Mouse (Mus musculus): ENCODE data around the gene Rac2. TPM values are rescaled to one million over a fixed set of nuclear protein-coding genes. Genes with fewer than 3 reads are reported as not detected.
A peak's percentile ranks its signal among the peaks of the same experiment; 100 is the strongest.

Rac2 gene
- polyA plus RNA-seq, 1 experiment from 2014 or later: 6.4 TPM

- peak; percentile 81 for DNase-seq (ENCODE audit: low spot score)
- Histone ChIP-seq H3K27ac (replicated peaks) (peak overlapping the region; percentile 92), H3K9ac (ENCODE audit: low read length) (peak overlapping the region; percentile 35; the same call in 1 of the 2 replicates), H3K4me3 (ENCODE audit: low read depth, low read length) (no peak overlapping the region), H3K9me3 (ENCODE audit: control insufficient read depth, low read length) (no peaks in the 10 kb centered on the region), H3K4me1 (replicated peaks; ENCODE audit: control insufficient read depth, insufficient read depth) (peaks cover 19% of the 10 kb centered on the region), H3K36me3 (ENCODE audit: control insufficient read depth, insufficient read depth, low read length) (no peaks in the 10 kb centered on the region), H3K4me2 (replicated peaks; ENCODE audit: low read depth) (0 out of 2 replicates have a peak overlapping the region, but pooled peaks have one; percentile 20), H3K27me3 (ENCODE audit: control insufficient read depth, insufficient read depth, low read length) (no peaks in the 10 kb centered on the region)
- WGBS: 45% methylated on average over 10 of the region's 10 CpGs
- peak; percentile 63 for ATAC-seq (ENCODE audit: low FRiP score, low TSS enrichment)
- TF ChIP-seq EP300 (optimal IDR thresholded peaks at IDR 0.05) (no peak), CTCF (IDR thresholded peaks at IDR 0.05; ENCODE audit: low read depth) (no peak)
These were observed 39.8 kb downstream of the Rac2 start for GRCm38 (mm10) chr15:78532566-78533345.

- WGBS: under 1% methylated on average over 25 of the region's 25 CpGs
- H3K27ac ChIP-seq (replicated peaks): peak overlapping the region; percentile 92
- H3K4me2 ChIP-seq (replicated peaks; ENCODE audit: low read depth): peak overlapping the region; percentile 40
- ATAC-seq (ENCODE audit: low FRiP score, low TSS enrichment) (peak; percentile 84), DNase-seq (ENCODE audit: low spot score) (peak; percentile 97)
- no peaks in the 10 kb centered on the region for H3K27me3 ChIP-seq (ENCODE audit: control insufficient read depth, insufficient read depth, low read length)
- TF ChIP-seq CTCF (IDR thresholded peaks at IDR 0.05; ENCODE audit: low read depth): peak; percentile 95
- TF ChIP-seq EP300 (optimal IDR thresholded peaks at IDR 0.05): no peak
- H3K4me3 ChIP-seq (ENCODE audit: low read depth, low read length): no peak overlapping the region
- peak overlapping the region; percentile 54 for H3K9ac ChIP-seq (ENCODE audit: low read length)
- H3K36me3 ChIP-seq (ENCODE audit: control insufficient read depth, insufficient read depth, low read length): no peaks in the 10 kb centered on the region
- H3K9me3 ChIP-seq (ENCODE audit: control insufficient read depth, low read length): no peaks in the 10 kb centered on the region
- peaks cover 19% of the 10 kb centered on the region for H3K4me1 ChIP-seq (replicated peaks; ENCODE audit: control insufficient read depth, insufficient read depth)
These were observed 40.6 kb downstream of the Rac2 start for GRCm38 (mm10) chr15:78531901-78532469.

GRCm38 (mm10) chr15:78531451-78531720 lies 41.2 kb downstream of the Rac2 start:
- DNase-seq (ENCODE audit: low spot score): no peak
- no peaks in the 10 kb centered on the region for H3K9me3 ChIP-seq (ENCODE audit: control insufficient read depth, low read length)
- peaks cover 19% of the 10 kb centered on the region for H3K4me1 ChIP-seq (replicated peaks; ENCODE audit: control insufficient read depth, insufficient read depth)
- no peaks in the 10 kb centered on the region for H3K36me3 ChIP-seq (ENCODE audit: control insufficient read depth, insufficient read depth, low read length)
- 61% methylated on average over 4 of the region's 4 CpGs for WGBS
- peak overlapping the region; percentile 54 for H3K9ac ChIP-seq (ENCODE audit: low read length)
- H3K27me3 ChIP-seq (ENCODE audit: control insufficient read depth, insufficient read depth, low read length): no peaks in the 10 kb centered on the region
- no peak for ATAC-seq (ENCODE audit: low FRiP score, low TSS enrichment)
- peak overlapping the region; percentile 92 for H3K27ac ChIP-seq (replicated peaks)
- no peak overlapping the region for H3K4me3 ChIP-seq (ENCODE audit: low read depth, low read length)
- peak overlapping the region; percentile 40 for H3K4me2 ChIP-seq (replicated peaks; ENCODE audit: low read depth)
- TF ChIP-seq EP300 (optimal IDR thresholded peaks at IDR 0.05) (no peak), CTCF (IDR thresholded peaks at IDR 0.05; ENCODE audit: low read depth) (no peak)

DNA sequence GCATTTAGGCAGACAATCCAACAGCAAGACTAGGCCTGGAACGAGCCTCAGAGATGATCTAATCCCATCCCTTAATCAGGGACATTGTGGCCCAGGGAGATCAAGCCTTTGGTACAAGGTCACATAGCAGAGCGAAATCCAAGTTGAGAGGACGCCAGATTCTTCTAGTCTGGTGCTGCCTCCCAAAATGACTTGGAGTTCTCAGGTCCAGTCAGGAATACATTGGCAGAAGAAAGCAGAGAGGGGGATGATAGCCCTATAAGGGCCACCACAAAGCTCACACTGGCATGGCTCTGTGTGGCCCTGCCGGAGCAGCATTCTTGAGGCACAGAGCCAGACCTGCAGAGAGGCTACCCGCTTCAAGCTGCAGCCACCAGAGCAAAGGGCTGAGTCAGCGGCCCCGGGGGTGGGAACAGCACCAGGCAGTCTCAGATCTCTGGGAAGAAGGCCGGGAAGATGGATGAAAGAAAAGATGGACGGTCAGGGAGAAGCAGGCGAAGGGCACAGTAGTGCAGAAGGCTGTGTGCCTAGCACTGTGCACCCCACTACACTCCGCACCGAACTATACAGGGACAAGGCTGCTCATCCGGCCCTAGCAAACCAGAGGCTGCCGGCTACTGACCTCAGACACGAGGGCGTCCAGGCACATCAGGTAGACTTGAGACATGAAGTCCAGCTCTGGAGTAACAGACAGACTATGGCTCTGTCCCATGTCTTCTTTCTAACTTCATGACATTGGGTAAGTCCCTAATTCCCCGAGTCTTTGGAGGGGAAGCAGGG lies 41.7 kb downstream of the Rac2 start, which contains the start of gene C1qtnf6:
TSS of gene C1qtnf6 (minus strand) at position 746 of the 780 bp plus-strand sequence.
- no peak within 1 kb of the TSS for H3K4me3 ChIP-seq (ENCODE audit: low read depth, low read length)
- peak within 1 kb of the TSS; percentile 65 for H3K9ac ChIP-seq (ENCODE audit: low read length)
- H3K4me2 ChIP-seq (replicated peaks; ENCODE audit: low read depth): peak within 1 kb of the TSS; percentile 40
- H3K4me1 ChIP-seq (replicated peaks; ENCODE audit: control insufficient read depth, insufficient read depth): peaks cover 19% of the 10 kb centered on the region
- WGBS: 53% methylated on average over 17 of the region's 17 CpGs
- no peak for ATAC-seq (ENCODE audit: low FRiP score, low TSS enrichment)
- H3K27me3 ChIP-seq (ENCODE audit: control insufficient read depth, insufficient read depth, low read length): no peaks in the 10 kb centered on the region
- DNase-seq (ENCODE audit: low spot score): peak; percentile 51
- peak within 1 kb of the TSS; percentile 92 for H3K27ac ChIP-seq (replicated peaks)
- H3K36me3 ChIP-seq (ENCODE audit: control insufficient read depth, insufficient read depth, low read length): no peaks in the 10 kb centered on the region
- TF ChIP-seq EP300 (optimal IDR thresholded peaks at IDR 0.05): no peak
- TF ChIP-seq CTCF (IDR thresholded peaks at IDR 0.05; ENCODE audit: low read depth): no peak
- no peaks in the 10 kb centered on the region for H3K9me3 ChIP-seq (ENCODE audit: control insufficient read depth, low read length)

GRCm38 (mm10) chr15:78530141-78530540 lies 42.4 kb downstream of the Rac2 start:
- no peak for ATAC-seq (ENCODE audit: low FRiP score, low TSS enrichment)
- H3K4me3 ChIP-seq (ENCODE audit: low read depth, low read length): no peak overlapping the region
- DNase-seq (ENCODE audit: low spot score): no peak
- H3K9ac ChIP-seq (ENCODE audit: low read length): peak overlapping the region; percentile 65
- H3K27ac ChIP-seq (replicated peaks): peak overlapping the region; percentile 92
- H3K27me3 ChIP-seq (ENCODE audit: control insufficient read depth, insufficient read depth, low read length): no peaks in the 10 kb centered on the region
- TF ChIP-seq EP300 (optimal IDR thresholded peaks at IDR 0.05) (no peak), CTCF (IDR thresholded peaks at IDR 0.05; ENCODE audit: low read depth) (no peak)
- WGBS: 64% methylated on average over 3 of the region's 3 CpGs
- H3K9me3 ChIP-seq (ENCODE audit: control insufficient read depth, low read length): no peaks in the 10 kb centered on the region
- 0 out of 2 replicates have a peak, but pooled peaks cover 2% of the 10 kb centered on the region for H3K36me3 ChIP-seq (ENCODE audit: control insufficient read depth, insufficient read depth, low read length)
- H3K4me1 ChIP-seq (replicated peaks; ENCODE audit: control insufficient read depth, insufficient read depth): peaks cover 19% of the 10 kb centered on the region
- H3K4me2 ChIP-seq (replicated peaks; ENCODE audit: low read depth): peak overlapping the region; percentile 73

All from stomach, postnatal 0 days (tissue).